Mouse (Mus musculus) C2C12 (cell line): ENCODE results near the gene Rgma.

Experiments
- CTCF ChIP-seq: IDR thresholded peaks from one replicate; pipeline ENCODE4 v1.5.1; 2011; ENCODE audit not compliant: control insufficient read depth, insufficient read depth, insufficient read length
- MAX ChIP-seq: IDR thresholded peaks from one replicate; pipeline ENCODE4 v1.6.1; 2011; ENCODE audit warnings: mild to moderate bottlenecking, control low read depth

DNA sequence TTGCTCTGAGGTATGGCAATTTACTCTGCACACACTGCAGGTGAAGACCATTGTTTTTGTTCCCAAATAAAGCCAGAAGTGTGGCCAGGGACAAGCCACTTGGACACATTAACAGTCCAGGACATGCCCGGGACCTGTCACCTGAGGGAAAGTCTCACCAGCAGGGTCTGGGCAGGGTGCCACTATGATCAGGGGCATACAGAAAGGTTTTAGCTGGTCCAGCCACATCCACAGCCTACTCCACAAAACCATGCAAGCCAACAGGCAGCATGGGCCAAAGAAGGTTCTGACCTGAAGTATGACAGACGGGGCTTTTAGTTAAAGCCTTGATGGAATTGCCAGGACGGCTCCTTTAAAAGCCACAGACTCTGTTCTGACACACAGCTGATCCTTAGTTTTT is 49.4 kb downstream of the Rgma start:
- TF ChIP-seq CTCF = no peak
- TF ChIP-seq MAX = no peak
